Mouse (Mus musculus): ENCODE measurements at regions not wholly inside any gene's neighbourhood (a gene's known extent, or its start where the extent isn't known, plus 50 kb on each side); places are given as distances from the start of the nearest gene placed in this dataset.

GRCm38 (mm10) chr2:159392865-159393264 lies 598.3 kb downstream of the Dhx35 start:
- no peak overlapping the region for H3K4me3 ChIP-seq (replicated peaks in 1 of 3; ENCODE audit: low read depth in 2 of 3, low read length in 2 of 3, poor library complexity in 1 of 3)
- H3K36me3 ChIP-seq (replicated peaks in 1 of 2; ENCODE audit: control insufficient read depth in 1 of 2, insufficient read depth in 1 of 2, low read length in 1 of 2): no peaks in the 10 kb centered on the region
- TF ChIP-seq MAFK (IDR thresholded peaks at IDR 0.05; ENCODE audit: insufficient replicate concordance, low read length) (no peak), NELFE (IDR thresholded peaks at IDR 0.05; ENCODE audit: low read depth, low read length) (no peak), KAT2A (IDR thresholded peaks at IDR 0.05; ENCODE audit: insufficient replicate concordance, low read length) (no peak), SIN3A (IDR thresholded peaks at IDR 0.05; ENCODE audit: low read length) (no peak), CHD2 (IDR thresholded peaks at IDR 0.05; ENCODE audit: low read length) (no peak), RCOR1 (conservative IDR thresholded peaks at IDR 0.05; ENCODE audit: low read depth, low read length) (no peak), SMC3 (IDR thresholded peaks at IDR 0.05; ENCODE audit: low read depth, low read length) (no peak), MXI1 (IDR thresholded peaks at IDR 0.05; ENCODE audit: low read depth, low read length) (no peak), ZMIZ1 (IDR thresholded peaks at IDR 0.05; ENCODE audit: low read depth, low read length) (no peak), CTCF (conservative IDR thresholded peaks at IDR 0.05 in 1 of 2, IDR thresholded peaks at IDR 0.05 in 1 of 2; ENCODE audit: low read depth in 2 of 2, low read length in 2 of 2) (no peak), RAD21 (IDR thresholded peaks at IDR 0.05; ENCODE audit: low read depth, low read length) (no peak), MAZ (IDR thresholded peaks at IDR 0.05; ENCODE audit: low read depth, low read length) (no peak), USF2 (conservative IDR thresholded peaks at IDR 0.05; ENCODE audit: low read depth, low read length) (no peak), ZKSCAN1 (IDR thresholded peaks at IDR 0.05; ENCODE audit: borderline replicate concordance, low read depth, low read length) (no peak), TBP (conservative IDR thresholded peaks at IDR 0.05; ENCODE audit: low read depth, low read length) (no peak), ZNF384 (IDR thresholded peaks at IDR 0.05; ENCODE audit: low read depth, low read length) (no peak)
- no peak overlapping the region for H3K4me2 ChIP-seq (ENCODE audit: insufficient read depth, low read depth, poor library complexity, severe bottlenecking)
- no peaks in the 10 kb centered on the region for H3K9me3 ChIP-seq (replicated peaks; ENCODE audit: low read length)
- DNase-seq (ENCODE audit: extremely low read depth): no peak
- no peak overlapping the region for H3K27ac ChIP-seq (ENCODE audit: insufficient read depth, low read depth)
- no peaks in the 10 kb centered on the region for H3K79me2 ChIP-seq (replicated peaks; ENCODE audit: control insufficient read depth, extremely low read depth, insufficient read depth, poor library complexity, severe bottlenecking)
- H3K27me3 ChIP-seq (replicated peaks): no peaks in the 10 kb centered on the region
- in situ Hi-C loops (cut with MboI; ENCODE audit: low pct_ligation_motif_present, low pct_unique_long_range_greater_than_20kb, low sequenced_read_pairs): no loop called here
- peaks cover 0 to 3% of the 10 kb centered on the region in 2 experiments; a peak in 1 of 4 replicates for H3K4me1 ChIP-seq (ENCODE audit: control insufficient read depth in 1 of 2, insufficient read depth in 2 of 2)
- H3K9ac ChIP-seq (ENCODE audit: insufficient read depth, low read depth): no peak overlapping the region
- dilution Hi-C loops (cut with MboI; ENCODE audit: extremely low pct_ligation_motif_present, extremely low pct_unique_long_range_greater_than_20kb, low sequenced_read_pairs): no loop called here

GRCm38 (mm10) chr2:159401421-159402100 lies 607.0 kb downstream of the Dhx35 start:
- peaks cover 0 to 3% of the 10 kb centered on the region in 2 experiments; a peak in 1 of 4 replicates for H3K4me1 ChIP-seq (ENCODE audit: control insufficient read depth in 1 of 2, insufficient read depth in 2 of 2)
- no peak for DNase-seq (ENCODE audit: extremely low read depth)
- H3K4me2 ChIP-seq (ENCODE audit: insufficient read depth, low read depth, poor library complexity, severe bottlenecking): no peak overlapping the region
- H3K9me3 ChIP-seq (replicated peaks; ENCODE audit: low read length): no peaks in the 10 kb centered on the region
- no peak overlapping the region for H3K4me3 ChIP-seq (replicated peaks in 1 of 3; ENCODE audit: low read depth in 2 of 3, low read length in 2 of 3, poor library complexity in 1 of 3)
- no peaks in the 10 kb centered on the region for H3K36me3 ChIP-seq (replicated peaks in 1 of 2; ENCODE audit: control insufficient read depth in 1 of 2, insufficient read depth in 1 of 2, low read length in 1 of 2)
- dilution Hi-C loops (cut with MboI; ENCODE audit: extremely low pct_ligation_motif_present, extremely low pct_unique_long_range_greater_than_20kb, low sequenced_read_pairs) (no loop called here), in situ Hi-C loops (cut with MboI; ENCODE audit: low pct_ligation_motif_present, low pct_unique_long_range_greater_than_20kb, low sequenced_read_pairs) (no loop called here)
- TF ChIP-seq E2F4 (IDR thresholded peaks at IDR 0.05; ENCODE audit: insufficient replicate concordance, low read depth, low read length) (no peak), ELF1 (IDR thresholded peaks at IDR 0.05; ENCODE audit: low read depth, low read length) (no peak), ZMIZ1 (IDR thresholded peaks at IDR 0.05; ENCODE audit: low read depth, low read length) (no peak), EP300 (IDR thresholded peaks at IDR 0.05; ENCODE audit: low read length) (no peak), TCF12 (IDR thresholded peaks at IDR 0.05; ENCODE audit: low read depth, low read length) (no peak), SIN3A (IDR thresholded peaks at IDR 0.05; ENCODE audit: low read length) (no peak), ZKSCAN1 (IDR thresholded peaks at IDR 0.05; ENCODE audit: borderline replicate concordance, low read depth, low read length) (no peak), IRF4 (IDR thresholded peaks at IDR 0.05; ENCODE audit: low read depth, low read length) (no peak), ZNF384 (IDR thresholded peaks at IDR 0.05; ENCODE audit: low read depth, low read length) (no peak), MEF2A (IDR thresholded peaks at IDR 0.05; ENCODE audit: borderline replicate concordance, low read depth, low read length) (no peak), USF2 (conservative IDR thresholded peaks at IDR 0.05; ENCODE audit: low read depth, low read length) (no peak), MAFK (IDR thresholded peaks at IDR 0.05; ENCODE audit: insufficient replicate concordance, low read length) (no peak), UBTF (IDR thresholded peaks at IDR 0.05; ENCODE audit: low read depth, low read length) (no peak), KAT2A (IDR thresholded peaks at IDR 0.05; ENCODE audit: insufficient replicate concordance, low read length) (no peak), JUND (conservative IDR thresholded peaks at IDR 0.05; ENCODE audit: low read depth, low read length) (no peak), MYC (IDR thresholded peaks at IDR 0.05; ENCODE audit: low read depth, low read length) (no peak)
- no peak overlapping the region for H3K9ac ChIP-seq (ENCODE audit: insufficient read depth, low read depth)
- no peak overlapping the region for H3K27ac ChIP-seq (ENCODE audit: insufficient read depth, low read depth)
- no peaks in the 10 kb centered on the region for H3K27me3 ChIP-seq (replicated peaks)
- no peaks in the 10 kb centered on the region for H3K79me2 ChIP-seq (replicated peaks; ENCODE audit: control insufficient read depth, extremely low read depth, insufficient read depth, poor library complexity, severe bottlenecking)
